Mouse (Mus musculus): ENCODE measurements around the gene Krtap6-1.
"Not testable (repeated sequence)": the region's sequence is repeated elsewhere in the genome, so short reads cannot be mapped to it uniquely, and the experiment has no call there.

Gene Krtap6-1

GRCm38 (mm10) chr16:89031399-89031798 is at the start of gene Krtap6-1:
Gene Krtap6-1 (plus strand): TSS chr16:89031699.
- DNase-seq (ENCODE audit: low spot score in 2 of 2): not testable (repeated sequence)

GRCm38 (mm10) chr16:89010659-89011058 is 20.8 kb upstream of the Krtap6-1 start, which contains the start of gene Krtap22-2:
Gene Krtap22-2 (minus strand): TSS chr16:89010759.
- no peak for DNase-seq (ENCODE audit: low spot score in 2 of 2)

GRCm38 (mm10) chr16:89013973-89014372 is 17.5 kb upstream of the Krtap6-1 start:
- no peak for DNase-seq (ENCODE audit: low spot score in 2 of 2)

GRCm38 (mm10) chr16:89014984-89015383 is 16.5 kb upstream of the Krtap6-1 start, which contains the start of gene Gm10229:
Gene Gm10229 (plus strand): TSS chr16:89015284.
- DNase-seq (ENCODE audit: low spot score in 2 of 2): not testable (repeated sequence)

GRCm38 (mm10) chr16:89041372-89041771 is 9.9 kb downstream of the Krtap6-1 start, which contains the start of gene Gm10228:
Gene Gm10228 (minus strand): TSS chr16:89041472.
- not testable (repeated sequence) for DNase-seq (ENCODE audit: low spot score in 2 of 2)

- DNase-seq (ENCODE audit: low spot score in 2 of 2): no peak
Measured at GRCm38 (mm10) chr16:89047783-89048182, 16.3 kb downstream of the Krtap6-1 start, which contains the start of gene Krtap6-5. Gene Krtap6-5 (minus strand): TSS chr16:89047883.

GRCm38 (mm10) chr16:89063902-89064301 is 32.4 kb downstream of the Krtap6-1 start, which contains the start of gene 1110025L11Rik:
Gene 1110025L11Rik (minus strand): TSS chr16:89064002.
- not testable (repeated sequence) for DNase-seq (ENCODE audit: low spot score in 2 of 2)

- DNase-seq (ENCODE audit: low spot score in 2 of 2): not testable (repeated sequence)
Measured at GRCm38 (mm10) chr16:89071041-89071440, 39.5 kb downstream of the Krtap6-1 start.
